Mouse (Mus musculus) B cell, adult 62 days (primary cell): ENCODE results near the gene Cstf3. TPM values are rescaled to one million over a fixed set of nuclear protein-coding genes. Genes with fewer than 3 reads are reported as not detected.

Source experiments
- total RNA-seq: library from RNA; stranded (reverse); gene quantifications from 4 replicates; pipeline ENCODE4 v1.2.4, GENCODE M21; 2023

Gene Cstf3
- total RNA-seq: 54.0 to 61.6 TPM (median 58.4 TPM) in 4 replicates

GRCm38 (mm10) chr2:104590068-104590828 is at the start of gene Cstf3:
Gene Cstf3, plus strand, starts transcription at chr2:104590523.

GRCm38 (mm10) chr2:104711585-104712485 is 121.5 kb downstream of the Cstf3 start, which contains the start of gene Tcp11l1:
Gene Tcp11l1, minus strand, starts transcription at chr2:104712169.

Other genes with a start within 250 kb of the Cstf3 start
- gene D430041D05Rik, start 179.5 kb upstream of the Cstf3 start, total RNA-seq: not detected in 4 replicates
- gene Hipk3, start 96.1 kb upstream of the Cstf3 start, total RNA-seq: 54.5 to 64.1 TPM (median 57.4 TPM) in 4 replicates
- gene Tcp11l1, start 121.6 kb downstream of the Cstf3 start, total RNA-seq: 2.2 to 4.2 TPM (median 3.5 TPM) in 4 replicates
- gene Pin1rt1, start 125.9 kb downstream of the Cstf3 start, total RNA-seq: not detected in 4 replicates
- 0.33 TPM in 1 of 4 replicates, not detected in the others for gene Depdc7, start 152.4 kb downstream of the Cstf3 start, total RNA-seq
- gene Qser1, start 226.2 kb downstream of the Cstf3 start, total RNA-seq: 12.7 to 14.0 TPM (median 13.3 TPM) in 4 replicates